Mouse (Mus musculus) heart, postnatal 0 days (tissue): ENCODE data around the gene Stox2.

Experiments
- CTCF ChIP-seq: IDR thresholded peaks from 2 replicates; pipeline ENCODE4 v1.5.1; 2016; ENCODE audit warnings: antibody characterized with exemption, control low read depth, low read depth
- EP300 ChIP-seq: IDR thresholded peaks from 2 replicates; pipeline ENCODE4 v1.6.1; 2016; ENCODE audit warnings: antibody characterized with exemption, low read depth

DNA sequence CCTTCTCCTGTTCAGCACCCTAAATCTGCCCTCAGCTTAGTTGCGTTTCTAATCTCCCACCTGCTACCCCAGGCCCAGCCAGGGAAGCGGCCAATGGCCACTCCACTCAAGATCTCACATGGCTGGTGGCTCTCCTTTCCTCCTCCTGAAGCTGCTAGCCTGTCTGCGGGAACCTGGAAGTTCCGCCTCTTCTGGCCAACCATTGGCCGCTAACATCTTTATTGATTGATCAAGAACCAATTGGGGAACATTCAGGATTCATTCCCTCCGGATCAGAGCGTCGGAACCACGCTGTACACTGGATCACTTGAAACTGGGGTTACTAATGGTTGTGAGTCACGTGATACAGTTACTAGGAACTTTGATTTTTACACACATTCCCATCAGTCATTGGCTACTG is 12.4 kb upstream of the Stox2 start:
- TF ChIP-seq EP300 (no peak), CTCF (no peak)
